In genomic region chr9:99876373-99877055, GRCm38 (mm10) we compare ENCODE assay signal across 9 mouse cellular contexts. TPM values are rescaled to one million over a fixed set of nuclear protein-coding genes. Genes with fewer than 3 reads are reported as not detected.
DNase-seq lines count a peak whose midpoint lies in the region; ATAC-seq and TF ChIP-seq lines count a peak whose summit lies in the region.
"Had no signal": no experiment of that assay in that cellular context is flagged by ENCODE, and none has a peak within 500 bp of the region (broad histone marks: within the 10 kb centered on the region; RNA-seq: fewer than 3 reads in every experiment).

No protein-coding gene starts in this region.

- H3K36me3 ChIP-seq in heart, embryonic 14.5 days (ENCODE audit: control insufficient read depth, insufficient read depth, low read length): no peaks in the 10 kb centered on the region
- no peaks in the 10 kb centered on the region for H3K36me3 ChIP-seq in hindbrain, embryonic 13.5 days
- no peaks in the 10 kb centered on the region for H3K36me3 ChIP-seq in midbrain, embryonic 14.5 days (ENCODE audit: control insufficient read depth, insufficient read depth, low read length)

- no peak for TF ChIP-seq CTCF in brain, embryonic 14.5 days (IDR thresholded peaks at IDR 0.05; ENCODE audit: borderline replicate concordance, extremely low read depth, insufficient read depth, insufficient read length)

- H3K9ac ChIP-seq in heart, embryonic 14.5 days (ENCODE audit: low read length): no peak overlapping the region
- no peak overlapping the region for H3K9ac ChIP-seq in hindbrain, embryonic 13.5 days
- no peak overlapping the region; the same call in 1 of the 2 replicates for H3K9ac ChIP-seq in midbrain, embryonic 14.5 days (replicated peaks; ENCODE audit: low read length)

- no peak for ATAC-seq in heart, embryonic 14.5 days (ENCODE audit: insufficient number of reproducible peaks, insufficient read depth, low FRiP score, low read depth)
- ATAC-seq in hindbrain, embryonic 13.5 days (ENCODE audit: low FRiP score): no peak
- ATAC-seq in midbrain, embryonic 14.5 days (ENCODE audit: low FRiP score, low TSS enrichment): no peak; the same call in 1 of the 2 replicates

- H3K4me2 ChIP-seq in heart, embryonic 14.5 days (ENCODE audit: low read length): peak overlapping the region; percentile 59
- H3K4me2 ChIP-seq in hindbrain, embryonic 13.5 days: peak overlapping the region; percentile 44
- peak overlapping the region; percentile 54 for H3K4me2 ChIP-seq in midbrain, embryonic 14.5 days (ENCODE audit: low read length)

- DNase-seq in heart, postnatal 36 days: no peak
- peak; percentile 24 for DNase-seq in brain, embryonic 14.5 days (ENCODE audit: low read depth)
- peak; percentile 56 for DNase-seq in midbrain, embryonic 14.5 days
- DNase-seq in cerebellum, adult 8-10 months: no peak
- DNase-seq in adipocyte (ENCODE audit: low spot score): no peak
- no peak for DNase-seq in gastrocnemius, postnatal 25 days

- H3K27ac ChIP-seq in heart, embryonic 14.5 days (replicated peaks in 1 of 2; ENCODE audit: control insufficient read depth in 1 of 2, insufficient read depth in 1 of 2, low read depth in 2 of 2, low read length in 2 of 2): no peak overlapping the region
- no peak overlapping the region for H3K27ac ChIP-seq in hindbrain, embryonic 13.5 days
- H3K27ac ChIP-seq in midbrain, embryonic 14.5 days (replicated peaks; ENCODE audit: low read depth, low read length): peak overlapping the region; percentile 32

- H3K9me3 ChIP-seq in heart, embryonic 14.5 days (ENCODE audit: control insufficient read depth, low read length): no peaks in the 10 kb centered on the region
- H3K9me3 ChIP-seq in hindbrain, embryonic 13.5 days: no peaks in the 10 kb centered on the region
- no peaks in the 10 kb centered on the region for H3K9me3 ChIP-seq in midbrain, embryonic 14.5 days (ENCODE audit: control insufficient read depth, low read length)

- peaks cover 0 to 3% of the 10 kb centered on the region in 2 experiments; a peak in 2 of 4 replicates for H3K4me1 ChIP-seq in heart, embryonic 14.5 days (ENCODE audit: control insufficient read depth in 2 of 2, insufficient read depth in 2 of 2, low read length in 2 of 2)
- H3K4me1 ChIP-seq in hindbrain, embryonic 13.5 days (replicated peaks): peaks cover 39% of the 10 kb centered on the region
- peaks cover 15% of the 10 kb centered on the region for H3K4me1 ChIP-seq in midbrain, embryonic 14.5 days (ENCODE audit: control insufficient read depth, insufficient read depth, low read length)

- H3K4me3 ChIP-seq in heart, embryonic 14.5 days (ENCODE audit: control insufficient read depth in 1 of 2, insufficient read depth in 1 of 2, low read depth in 1 of 2, low read length in 2 of 2): peak overlapping the region in 1 of 2 experiments; percentile 29; a peak in 3 of 4 replicates
- peak overlapping the region; percentile 30 for H3K4me3 ChIP-seq in hindbrain, embryonic 13.5 days
- H3K4me3 ChIP-seq in midbrain, embryonic 14.5 days (replicated peaks; ENCODE audit: low read depth, low read length): peak overlapping the region; percentile 41
- H3K4me3 ChIP-seq: myocyte had no signal

- intact Hi-C loops in heart, postnatal 36 days (cut with DNase I): no loop called here

- TF ChIP-seq POLR2A in brain, embryonic 14.5 days (IDR thresholded peaks at IDR 0.05; ENCODE audit: borderline replicate concordance, extremely low read depth, insufficient read depth, insufficient read length, poor library complexity, severe bottlenecking): no peak

- under 1% methylated on average over 25 of the region's 25 CpGs for WGBS in heart, embryonic 14.5 days
- 2% methylated on average over 25 of the region's 25 CpGs for WGBS in hindbrain, embryonic 13.5 days
- WGBS in midbrain, embryonic 14.5 days: under 1% methylated on average over 25 of the region's 25 CpGs

- H3K27me3 ChIP-seq in heart, embryonic 14.5 days (ENCODE audit: control insufficient read depth, insufficient read depth, low read length): peaks cover 100% of the 10 kb centered on the region
- H3K27me3 ChIP-seq in hindbrain, embryonic 13.5 days: peaks cover 99% of the 10 kb centered on the region
- H3K27me3 ChIP-seq in midbrain, embryonic 14.5 days (ENCODE audit: control insufficient read depth, insufficient read depth, low read length): peaks cover 88% of the 10 kb centered on the region

RNA-seq across cellular contexts. Expression of gene Sox14, which starts 0.5 kb away (rescaled TPM):
- not detected in 2 replicates for polyA plus RNA-seq in heart, embryonic 14.5 days (2014; fragmentation: Nextera tagmentation; extraction: Ambion mirVana)
- total RNA-seq in heart, postnatal 36 days (2021): not detected
- 28.5 and 37.0 TPM in 2 replicates for polyA plus RNA-seq in brain, embryonic 14.5 days (2012; rRNA removed)
- polyA plus RNA-seq in hindbrain, embryonic 13.5 days (2015; fragmentation: Nextera tagmentation; extraction: Ambion mirVana): 23.9 and 24.5 TPM in 2 replicates
- polyA plus RNA-seq in midbrain, embryonic 14.5 days (2014; fragmentation: Nextera tagmentation; extraction: Ambion mirVana): 94.9 TPM in 2 replicates
- total RNA-seq in gastrocnemius, postnatal 25 days (2021): not detected
- polyA plus RNA-seq: myocyte had no signal

Comparison
In these comparisons a context has a peak if more than half of its experiments do, and no peak if none do; other contexts are left out.
1. DNase-seq: peak in brain, embryonic 14.5 days (single experiment) and midbrain, embryonic 14.5 days (single experiment); none in heart, postnatal 36 days (0 of 2), cerebellum, adult 8-10 months (single experiment), adipocyte (single experiment) and gastrocnemius, postnatal 25 days (single experiment).
2. RNA of gene Sox14, which starts 0.5 kb away (polyA plus RNA-seq): 94.9 TPM in midbrain, embryonic 14.5 days, 28.5 to 37.0 TPM in brain, embryonic 14.5 days and 23.9 to 24.5 TPM in hindbrain, embryonic 13.5 days; not detected in heart, embryonic 14.5 days; every median in the first group is over 10 times any median in the second.
3. Peak in every context shown above with its lines, with median percentiles within 50 percentile points of each other: H3K4me2 ChIP-seq.